Mouse (Mus musculus): ENCODE data around the gene Cox19.

- no peak for TF ChIP-seq CTCF (IDR thresholded peaks at IDR 0.05; ENCODE audit: low read depth, low read length)
- TF ChIP-seq TAL1 (conservative IDR thresholded peaks at IDR 0.05; ENCODE audit: low read depth, low read length) = no peak
- TF ChIP-seq POLR2AphosphoS5 (IDR thresholded peaks at IDR 0.05; ENCODE audit: insufficient replicate concordance, low read depth, low read length) = no peak
- no peak for TF ChIP-seq GATA1 (IDR thresholded peaks at IDR 0.05; ENCODE audit: borderline replicate concordance, low read length)
- no peak for TF ChIP-seq GATA2 (IDR thresholded peaks at IDR 0.05; ENCODE audit: borderline replicate concordance, low read depth, low read length)
Observed at GRCm38 (mm10) chr5:139371118-139371517, 19.9 kb upstream of the Cox19 start.

Measured in G1E (cell line).